Mouse (Mus musculus): ENCODE data around the gene Wdr1.

DNA sequence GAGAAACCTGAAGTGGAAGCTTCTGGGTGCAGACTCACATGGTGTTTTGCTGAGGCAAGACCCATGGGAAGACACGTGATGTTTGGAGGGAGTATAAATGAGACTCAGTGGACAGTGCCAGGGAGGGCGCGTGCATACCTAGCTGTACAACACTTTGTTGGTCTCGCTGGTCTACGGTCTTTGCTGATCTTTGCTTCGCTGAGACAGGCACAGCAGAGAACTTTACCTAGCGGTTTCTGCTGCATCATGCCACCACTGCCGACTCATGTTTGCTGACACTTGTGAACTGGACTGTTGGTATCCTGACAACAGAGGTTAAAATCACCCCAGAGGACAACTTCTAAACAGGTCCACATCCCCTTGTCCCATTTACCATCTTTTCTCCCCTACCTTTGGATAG is 63.0 kb downstream of the Wdr1 start:
- no peak for TF ChIP-seq POLR2A (IDR thresholded peaks at IDR 0.05; ENCODE audit: insufficient read length, low read depth)
- no peak for TF ChIP-seq SRF (IDR thresholded peaks at IDR 0.05; ENCODE audit: control insufficient read depth, insufficient read length, low read depth)
- TF ChIP-seq MAX (IDR thresholded peaks at IDR 0.05; ENCODE audit: low read depth), result no peak

Data from myocyte (in vitro differentiated cells).